Mouse (Mus musculus) brown adipose tissue, adult 24 weeks (tissue): ENCODE data around the gene Stap2. TPM values are rescaled to one million over a fixed set of nuclear protein-coding genes. Genes with fewer than 3 reads are reported as not detected.

Experiments used
- H3K27ac ChIP-seq: fragments of 200-500 bp; replicated peaks from 2 replicates; pipeline ENCODE4 v1.5.1; 2012; ENCODE audit warnings: low read depth, mild to moderate bottlenecking, low read length
- H3K4me1 ChIP-seq: fragments of 200-500 bp; 2 replicates; pipeline ENCODE4 v1.6.1; 2012; ENCODE audit warnings: low read length, mixed read lengths; ENCODE audit not compliant: control insufficient read depth, insufficient read depth, insufficient read length
- H3K4me3 ChIP-seq: fragments of 200-500 bp; 2 replicates; pipeline ENCODE4 v1.5.1; 2012; ENCODE audit warnings: low read depth, mild to moderate bottlenecking, low read length, moderate library complexity; ENCODE audit not compliant: insufficient read depth
- polyA plus RNA-seq: library from polyadenylated mRNA; stranded (reverse); fragments of >200 nt; gene quantifications from 2 replicates; pipeline ENCODE4 v1.2.4, GENCODE M21; 2012; ENCODE audit not compliant: missing spikeins, insufficient read depth, insufficient read length

Stap2 gene
- 7.5 and 10.4 TPM in 2 replicates for polyA plus RNA-seq

- H3K4me3 ChIP-seq: peak within 1 kb of the TSS; percentile 74
- H3K27ac ChIP-seq: peak within 1 kb of the TSS; percentile 86
- H3K4me1 ChIP-seq: 0 out of 2 replicates have a peak, but pooled peaks cover 3% of the 10 kb centered on the region
Observed at GRCm38 (mm10) chr17:56005415-56006061, at the start of gene Stap2, which contains the start of gene Mpnd. Gene Stap2 (minus strand): TSS chr17:56005584. Gene Mpnd (plus strand): TSS chr17:56005711.

- H3K4me1 ChIP-seq: no peaks in the 10 kb centered on the region
- H3K4me3 ChIP-seq: no peak overlapping the region
- no peak overlapping the region for H3K27ac ChIP-seq
Observed at GRCm38 (mm10) chr17:56054938-56055337, 49.6 kb upstream of the Stap2 start.

DNA sequence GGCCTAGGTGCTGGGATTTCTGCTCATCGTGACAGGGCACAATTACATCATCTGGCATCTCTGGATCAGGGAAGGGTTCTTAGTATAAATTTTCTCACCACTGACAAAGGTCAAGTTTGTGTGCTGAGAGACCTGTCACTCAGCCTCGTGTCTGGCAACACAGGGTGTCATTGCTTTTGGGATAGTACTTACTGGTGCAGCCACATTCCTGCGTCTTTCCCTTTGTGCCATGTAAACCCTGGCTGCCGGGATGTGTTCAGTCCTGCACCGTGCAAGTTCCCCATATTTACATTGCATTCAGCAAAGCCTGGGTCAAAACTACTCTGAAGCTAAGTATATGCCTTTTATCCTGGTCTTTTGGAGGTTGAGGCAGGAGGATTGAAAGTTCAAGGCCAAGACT, 46.0 kb upstream of the Stap2 start:
- no peak overlapping the region for H3K4me3 ChIP-seq
- H3K4me1 ChIP-seq: no peaks in the 10 kb centered on the region
- H3K27ac ChIP-seq: no peak overlapping the region

DNA sequence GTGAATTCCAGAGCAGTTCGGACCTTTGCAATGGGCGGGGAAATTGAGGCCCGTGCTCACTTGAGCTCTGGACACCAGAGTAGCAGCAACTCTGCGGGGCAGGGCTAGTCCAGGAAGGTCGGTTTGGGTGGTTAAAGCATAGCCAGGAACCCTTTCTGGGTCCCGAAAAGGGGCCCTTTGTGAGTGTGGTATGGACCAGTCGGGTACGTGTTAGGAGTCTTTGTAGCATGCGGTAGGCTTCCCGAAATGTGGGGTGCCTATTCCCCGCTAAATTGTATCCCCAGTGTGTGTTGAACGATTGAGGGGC, 35.4 kb upstream of the Stap2 start:
- Histone ChIP-seq H3K4me1 (no peaks in the 10 kb centered on the region), H3K27ac (no peak overlapping the region), H3K4me3 (peak overlapping the region; percentile 44)

GRCm38 (mm10) chr17:56040030-56040856, 34.9 kb upstream of the Stap2 start, which contains the start of gene Chaf1a:
Gene Chaf1a (plus strand): TSS chr17:56040439.
- no peaks in the 10 kb centered on the region; the same call in 1 of the 2 replicates for H3K4me1 ChIP-seq
- H3K4me3 ChIP-seq: peak within 1 kb of the TSS; percentile 44
- H3K27ac ChIP-seq: no peak within 1 kb of the TSS

- Histone ChIP-seq H3K27ac (no peak overlapping the region), H3K4me3 (peak overlapping the region; percentile 29; the same call in 1 of the 2 replicates), H3K4me1 (peaks cover 3% of the 10 kb centered on the region)
Observed at GRCm38 (mm10) chr17:56039345-56039744, 34.0 kb upstream of the Stap2 start.

GRCm38 (mm10) chr17:56038583-56039261, 33.3 kb upstream of the Stap2 start:
- H3K4me1 ChIP-seq: peaks cover 9% of the 10 kb centered on the region
- H3K4me3 ChIP-seq: no peak overlapping the region

GRCm38 (mm10) chr17:56036901-56037287, 31.5 kb upstream of the Stap2 start:
- H3K27ac ChIP-seq: peak overlapping the region; percentile 18; the same call in 1 of the 2 replicates
- H3K4me3 ChIP-seq: peak overlapping the region; percentile 50
- H3K4me1 ChIP-seq: peaks cover 9% of the 10 kb centered on the region

More at GRCm38 (mm10) chr17:56038583-56039261, 33.3 kb upstream of the Stap2 start:
- H3K27ac ChIP-seq: no peak overlapping the region

- Histone ChIP-seq H3K4me1 (peaks cover 9% of the 10 kb centered on the region), H3K27ac (peak within 1 kb of the TSS; percentile 87), H3K4me3 (peak within 1 kb of the TSS; percentile 92)
Observed at GRCm38 (mm10) chr17:56036176-56036900, 31.0 kb upstream of the Stap2 start, which contains the start of gene Sh3gl1. Gene Sh3gl1 (minus strand): TSS chr17:56036635.

GRCm38 (mm10) chr17:56035216-56035615, 29.8 kb upstream of the Stap2 start:
- Histone ChIP-seq H3K4me3 (peak overlapping the region; percentile 15), H3K4me1 (peaks cover 16% of the 10 kb centered on the region), H3K27ac (no peak overlapping the region)

DNA sequence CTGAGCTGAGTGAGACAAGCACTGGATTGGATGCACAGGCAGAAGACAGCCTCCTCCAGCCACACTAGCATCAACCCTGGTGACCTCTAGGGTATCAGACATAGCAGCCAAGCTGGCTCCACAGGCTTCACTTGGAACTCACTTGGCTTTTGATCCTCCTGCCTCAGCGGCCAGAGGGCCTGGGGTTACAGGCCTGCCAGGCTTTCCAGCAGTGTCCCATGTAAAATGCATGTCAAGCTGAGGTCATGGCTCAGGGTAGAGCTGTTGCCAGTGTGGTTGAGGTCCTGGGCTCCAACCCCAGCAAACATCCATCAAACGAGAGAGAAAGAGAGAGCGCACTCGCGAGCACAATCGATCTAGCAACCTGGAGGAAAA, 29.3 kb upstream of the Stap2 start:
- Histone ChIP-seq H3K4me3 (peak overlapping the region; percentile 15), H3K4me1 (peaks cover 19% of the 10 kb centered on the region), H3K27ac (0 out of 2 replicates have a peak overlapping the region, but pooled peaks have one; percentile 5)

DNA sequence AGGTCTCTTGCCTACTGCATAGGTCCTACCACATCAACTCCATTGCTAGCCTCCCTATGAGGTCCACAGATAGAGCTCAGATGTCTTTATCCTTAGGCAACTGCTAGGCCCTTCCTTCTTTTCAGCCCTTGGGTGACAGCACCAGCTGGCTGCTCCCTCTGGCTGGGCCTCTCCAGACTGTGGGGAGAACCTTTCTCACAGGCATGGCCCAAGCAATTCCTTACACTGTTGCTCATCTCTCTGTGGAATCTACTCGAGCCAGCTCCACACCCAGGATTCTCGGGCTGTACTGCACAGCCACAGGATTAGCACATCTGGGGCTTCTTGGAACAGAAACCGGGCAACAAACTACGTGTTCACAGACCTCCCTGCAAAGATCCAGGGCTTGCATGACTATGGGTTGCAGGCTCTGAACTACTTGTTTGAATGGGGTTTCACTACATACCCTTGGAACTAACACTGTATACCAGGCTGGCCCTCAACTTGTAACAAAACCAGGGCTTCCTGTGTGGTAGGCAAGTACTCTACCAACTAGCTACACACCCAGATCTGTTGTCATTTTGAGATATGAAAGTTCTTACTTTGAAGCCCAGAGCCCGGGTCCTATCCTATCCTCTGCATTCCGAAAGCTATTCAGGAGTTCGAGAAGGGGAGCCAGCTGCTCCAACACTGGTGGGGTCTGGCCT, 28.8 kb upstream of the Stap2 start:
- H3K27ac ChIP-seq: no peak overlapping the region
- peak overlapping the region; percentile 15; the same call in 1 of the 2 replicates for H3K4me3 ChIP-seq
- peaks cover 23% of the 10 kb centered on the region for H3K4me1 ChIP-seq

GRCm38 (mm10) chr17:56032831-56033230, 27.4 kb upstream of the Stap2 start:
- Histone ChIP-seq H3K4me3 (no peak overlapping the region), H3K27ac (no peak overlapping the region), H3K4me1 (peaks cover 27% of the 10 kb centered on the region)

GRCm38 (mm10) chr17:56032127-56032733, 26.8 kb upstream of the Stap2 start:
- Histone ChIP-seq H3K4me1 (peaks cover 33% of the 10 kb centered on the region), H3K27ac (no peak overlapping the region), H3K4me3 (no peak overlapping the region)
